Mouse (Mus musculus) heart, adult 18-20 months (tissue): ENCODE measurements around the gene Foxp4. TPM values are rescaled to one million over a fixed set of nuclear protein-coding genes. Genes with fewer than 3 reads are reported as not detected.

Experiments used
- DNase-seq, 2 experiments: peaks; one replicate each; pipeline ENCODE4 v3.0.0; 2021 to 2022; ENCODE audit warnings: mixed read lengths in 1 of 2
- long read RNA-seq, 2 experiments: library from polyadenylated mRNA; stranded (forward); transcript quantifications; one replicate each; pipeline ENCODE4 v2.0.0; 2021
- total RNA-seq, 2 experiments: library from RNA; stranded (reverse); gene quantifications; 2 replicates each; pipeline ENCODE4 v1.2.3; 2021

Gene Foxp4
- total RNA-seq, result 10 to 100 TPM in 1 of 2 experiments, 1 to 10 TPM in 1; 8.5 to 12.2 TPM
- long read RNA-seq, experiment 1, partial matches to known transcripts, result 4 of 6 reads
- long read RNA-seq, experiment 1, other reads (novel, unspliced or antisense), result 0 of 6 reads
- long read RNA-seq, experiment 2, partial matches to known transcripts, result 1 of 1 reads
- long read RNA-seq, experiment 2, other reads (novel, unspliced or antisense), result 0 of 1 reads

DNA sequence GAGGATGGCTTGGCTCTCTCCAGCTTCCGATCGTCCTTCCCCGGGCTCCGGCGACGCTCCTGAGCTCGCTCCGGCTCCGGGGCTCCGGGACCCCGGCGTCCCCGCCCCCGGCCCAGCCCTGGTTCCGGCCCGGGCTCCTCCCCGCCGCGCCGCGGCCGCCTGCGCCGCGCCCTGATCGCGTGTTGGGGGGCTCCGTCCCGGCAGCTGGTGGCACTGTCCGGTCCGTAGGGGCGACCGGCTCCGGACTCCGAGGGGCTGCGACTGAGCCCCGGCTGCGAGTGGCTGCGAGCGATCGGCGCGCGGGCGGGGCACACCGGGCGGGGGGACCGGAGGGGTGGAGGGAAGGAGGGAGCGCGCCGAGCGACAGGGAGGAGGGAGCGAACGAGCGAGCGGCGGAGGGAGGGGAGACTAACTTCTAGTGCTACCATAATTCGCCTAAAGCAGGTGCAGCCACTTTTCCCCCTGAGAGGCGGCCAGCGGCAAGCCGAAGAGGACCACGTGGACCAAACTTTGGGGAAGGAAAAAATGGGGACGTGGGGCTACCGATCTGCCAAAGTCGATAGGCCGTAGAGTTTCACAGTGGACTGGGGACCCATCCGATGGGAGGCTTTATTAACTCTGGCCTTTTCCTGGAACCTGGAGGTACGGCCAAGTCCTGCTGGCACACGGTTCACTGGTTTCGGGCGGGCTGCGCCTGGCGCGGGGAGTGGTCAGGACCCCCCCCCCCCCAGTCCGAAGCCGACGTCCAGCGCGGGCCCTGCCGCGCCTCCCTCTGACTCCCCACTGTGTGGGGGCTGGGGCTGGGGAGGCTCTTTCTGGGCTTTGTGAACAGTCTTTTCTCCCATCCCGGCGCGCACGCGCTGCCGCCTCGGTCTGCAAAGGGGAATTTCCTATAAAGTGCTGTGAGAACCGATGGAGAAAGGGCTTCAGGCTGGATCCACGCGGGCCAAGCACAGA lies at the start of gene Foxp4:
Gene Foxp4, minus strand, starts transcription at position 263 of the 957 bp plus-strand sequence.
- DNase-seq, result peak; percentile 88 to 89

DNA sequence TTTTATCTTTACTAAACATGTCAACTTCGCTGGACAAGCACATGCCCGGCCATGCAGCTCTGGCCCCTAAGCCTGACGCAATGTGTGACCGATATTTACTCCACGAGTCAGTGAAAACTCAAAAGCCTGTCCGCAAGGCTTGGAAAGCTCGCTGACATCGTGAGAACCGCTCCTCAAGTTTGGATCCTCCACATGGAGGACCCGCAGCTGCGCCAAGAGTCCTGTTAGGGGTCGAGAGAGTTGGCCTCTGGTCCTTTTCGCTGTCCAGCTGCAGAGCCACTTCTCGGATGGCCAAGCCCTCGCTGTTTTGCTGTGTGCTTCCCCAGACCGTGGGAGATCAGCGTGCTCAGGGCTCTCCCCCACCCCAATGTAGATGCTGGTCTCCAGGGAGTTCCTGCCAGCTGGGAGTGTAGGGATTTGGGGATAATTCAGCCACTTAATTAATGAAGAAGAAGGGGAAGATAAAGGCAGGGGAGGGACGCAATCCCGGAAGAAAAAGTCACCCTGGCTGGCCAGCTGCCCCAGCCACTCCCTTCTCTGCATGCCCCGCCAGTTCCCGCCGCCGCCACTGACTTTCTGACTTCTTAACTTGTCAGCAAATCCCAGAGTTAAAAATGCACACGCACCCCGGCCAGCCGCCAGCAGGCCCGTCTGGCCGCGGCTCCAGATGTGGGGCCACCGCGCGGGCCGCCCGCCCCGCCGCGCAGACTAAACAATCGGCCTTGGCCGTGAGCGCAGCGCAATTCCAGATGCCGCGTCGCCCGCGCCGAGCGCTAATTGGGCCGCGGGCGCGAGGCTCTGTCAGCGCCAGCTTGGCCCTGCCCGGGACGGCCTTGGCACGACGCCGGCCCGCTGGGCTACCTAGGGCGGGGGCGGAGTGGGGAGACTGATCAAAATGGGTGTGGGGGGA lies 49.4 kb upstream of the Foxp4 start:
- DNase-seq, result peak; percentile 85 to 87

DNA sequence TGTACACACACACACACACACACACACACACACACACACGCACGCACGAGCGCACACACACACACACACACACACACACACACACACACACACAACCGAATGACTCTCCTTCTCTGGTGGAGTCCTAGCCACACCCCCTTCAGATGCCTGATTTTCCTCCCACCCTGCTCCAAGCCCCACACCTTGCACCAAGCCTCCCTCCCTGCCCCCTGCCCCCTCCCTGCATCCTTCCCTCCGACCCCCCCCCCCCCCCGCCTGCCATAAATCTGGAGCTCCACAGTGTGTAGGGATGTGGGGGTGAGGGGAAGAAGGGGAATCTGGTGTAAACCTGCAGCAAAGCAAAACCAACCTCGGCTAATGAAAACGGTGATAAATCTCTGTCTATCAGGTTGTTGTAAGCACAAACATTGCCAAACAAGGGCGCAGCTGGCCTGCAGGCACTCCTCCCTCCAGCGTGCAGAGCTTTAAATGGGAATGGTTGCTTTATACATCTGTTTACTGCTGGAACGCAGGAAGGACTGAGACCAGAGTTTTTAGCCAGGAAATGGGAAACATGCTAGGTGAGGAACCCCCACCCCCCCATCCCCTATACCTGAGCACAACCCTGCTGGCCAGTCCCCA lies 41.5 kb upstream of the Foxp4 start:
- DNase-seq, result no peak

DNA sequence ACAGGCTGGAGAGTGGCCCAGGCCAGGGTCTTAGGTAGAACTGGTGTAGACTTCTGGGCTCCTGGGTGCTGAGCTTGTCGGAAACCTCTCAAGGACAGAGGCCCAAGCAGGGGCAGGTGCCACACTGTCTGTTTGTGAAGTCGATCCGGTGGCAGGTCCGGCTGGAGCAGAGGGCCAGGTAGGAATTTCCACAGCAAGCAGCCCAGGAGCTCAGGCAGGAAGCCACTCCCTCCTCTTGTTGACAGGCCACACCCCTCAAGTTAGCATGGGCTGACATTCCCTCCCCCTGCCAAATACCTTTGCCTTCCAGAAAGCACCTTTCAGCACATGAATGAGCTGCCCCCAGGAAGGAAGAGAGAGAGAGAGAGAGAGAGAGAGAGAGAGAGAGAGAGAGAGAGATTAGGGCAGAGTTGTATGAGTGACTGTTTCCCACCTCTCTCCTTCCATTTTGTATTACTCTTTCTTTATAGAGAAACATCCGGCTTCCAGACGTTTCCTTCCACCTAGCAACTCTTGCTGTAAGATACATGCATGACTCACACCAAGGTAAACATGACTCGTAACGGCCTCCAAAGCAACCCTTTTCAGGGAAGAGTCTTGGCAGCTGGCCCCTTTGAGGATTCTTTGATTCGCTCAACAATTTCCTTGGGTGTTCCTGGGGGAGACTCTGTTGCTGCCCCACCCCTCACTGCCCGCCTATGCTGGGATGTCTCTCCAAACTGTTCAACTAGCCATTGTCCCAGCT lies 33.8 kb upstream of the Foxp4 start:
- no peak for DNase-seq

DNA sequence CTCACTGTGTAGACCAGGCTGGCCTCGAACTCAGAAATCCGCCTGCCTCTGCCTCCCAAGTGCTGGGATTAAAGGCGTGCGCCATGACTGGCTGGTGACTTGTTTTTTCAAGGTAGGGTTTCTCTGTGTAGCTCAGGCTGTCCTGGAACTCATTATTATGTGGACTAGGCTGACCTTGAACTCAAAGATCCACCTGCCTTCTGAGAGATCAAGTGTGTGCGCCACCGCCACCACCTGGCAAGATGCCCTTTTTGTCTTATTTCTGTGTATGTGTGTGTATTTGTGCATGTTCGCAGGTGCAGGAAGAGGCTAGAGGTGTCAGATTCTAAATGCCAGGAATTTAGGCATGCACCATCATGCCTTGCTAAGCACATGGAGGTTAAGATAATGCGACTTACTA lies 32.0 kb upstream of the Foxp4 start:
- no peak for DNase-seq

DNA sequence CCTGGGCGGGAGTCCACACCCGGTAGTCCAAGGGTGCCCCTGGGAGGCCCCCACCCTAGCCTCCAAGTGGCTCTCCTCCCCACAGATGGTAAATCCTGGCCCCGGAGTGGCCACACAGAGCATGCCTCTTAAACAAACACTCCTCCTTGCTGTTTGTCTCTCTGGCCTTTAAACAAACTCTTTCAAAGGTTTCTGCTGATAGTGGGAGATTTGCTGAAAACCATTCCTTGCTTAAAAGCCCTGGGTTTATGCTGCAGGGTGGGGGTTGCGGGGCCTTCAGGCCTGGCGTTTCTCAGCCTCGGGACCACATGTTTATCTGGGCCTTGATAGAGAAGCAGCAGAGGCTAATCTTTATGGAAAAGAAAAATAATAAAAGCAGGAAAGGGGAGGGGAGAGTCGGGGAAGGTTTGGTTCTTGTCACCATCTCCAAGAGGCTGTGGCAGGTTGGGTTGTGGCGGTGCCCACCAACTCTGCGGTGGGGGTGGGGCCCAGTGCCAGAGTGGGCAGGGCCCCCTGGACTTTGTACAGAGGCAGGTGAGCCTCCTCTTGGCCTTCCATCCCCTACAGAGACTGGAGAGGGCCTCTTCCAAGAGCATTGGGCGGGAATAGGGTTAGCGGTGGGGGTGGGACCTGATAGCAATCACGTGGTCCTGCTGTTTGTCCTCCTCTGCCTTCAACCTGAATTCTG lies 30.8 kb upstream of the Foxp4 start:
- no peak for DNase-seq

DNA sequence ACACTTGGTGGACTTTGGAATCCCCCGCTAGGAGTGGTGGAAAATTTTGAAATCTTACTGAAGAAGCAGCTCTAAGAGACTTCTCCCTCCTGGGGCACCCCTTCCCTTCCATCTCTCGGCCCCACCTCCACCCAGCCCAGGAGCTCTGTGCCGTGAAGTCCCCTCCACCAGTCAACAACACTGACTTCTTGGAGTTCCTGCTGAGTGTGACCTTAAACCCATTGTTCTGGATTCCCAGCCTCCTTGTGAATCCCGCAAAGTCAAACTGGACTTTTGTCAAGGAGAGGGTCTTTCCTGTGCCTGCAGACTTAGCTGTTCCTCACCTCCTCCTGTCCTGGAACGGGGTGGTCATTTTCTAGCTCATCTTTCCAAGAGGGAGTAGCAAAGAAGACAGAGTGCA lies 28.8 kb upstream of the Foxp4 start:
- no peak for DNase-seq

DNA sequence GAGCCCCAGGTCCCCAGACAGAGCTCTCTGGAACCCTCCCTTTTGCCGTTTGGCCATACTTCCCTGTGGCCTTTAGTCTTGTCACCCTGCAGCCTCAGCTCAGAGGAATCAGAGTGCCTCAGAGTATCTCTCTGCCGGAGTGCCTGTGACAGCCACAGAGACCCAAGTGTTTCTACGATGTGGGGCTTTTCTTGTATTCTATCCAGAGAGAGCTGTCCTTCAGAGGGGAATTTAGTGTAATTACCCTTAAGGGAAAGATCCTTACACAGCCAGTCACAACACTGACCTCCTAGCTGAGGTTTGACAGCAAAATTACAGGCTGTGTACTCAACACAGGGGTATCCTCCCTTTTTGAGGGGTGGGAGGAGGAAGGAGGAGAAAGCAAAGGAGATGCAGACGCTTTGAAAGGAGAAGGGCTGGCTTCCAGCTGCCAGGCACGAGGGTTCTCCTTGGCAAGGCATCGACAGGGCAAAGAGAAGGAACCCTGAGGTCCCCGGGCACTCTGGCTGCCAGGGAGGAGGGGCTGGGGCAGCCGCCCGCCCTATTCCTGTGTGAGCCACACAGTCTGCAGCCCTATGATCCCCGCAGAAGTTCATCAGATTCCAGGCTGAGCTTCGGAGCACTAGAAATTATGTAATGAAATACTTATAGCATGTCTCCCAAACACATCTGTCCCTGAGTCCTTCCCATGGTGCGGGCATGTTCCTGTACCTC lies 28.1 kb upstream of the Foxp4 start:
- DNase-seq, result no peak

DNA sequence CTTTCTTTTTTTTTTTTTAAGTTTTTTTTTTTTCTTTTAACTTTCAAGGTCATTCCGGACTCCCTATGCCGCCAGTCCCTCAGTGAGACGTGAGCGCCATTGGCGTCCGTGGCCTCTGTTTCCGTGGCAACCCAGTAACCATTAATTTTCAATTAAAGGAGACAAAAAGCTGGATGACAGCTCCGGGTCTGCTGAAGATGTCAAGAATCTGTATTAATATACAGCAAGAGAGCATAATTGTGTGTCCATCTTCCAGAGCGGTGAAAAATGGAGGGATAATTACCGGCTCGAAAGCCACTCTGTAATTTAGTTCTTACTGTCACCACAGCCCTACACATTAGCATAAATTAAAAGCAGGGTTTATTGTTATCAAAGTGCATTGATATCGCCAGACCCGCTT lies 27.0 kb upstream of the Foxp4 start:
- no peak for DNase-seq

DNA sequence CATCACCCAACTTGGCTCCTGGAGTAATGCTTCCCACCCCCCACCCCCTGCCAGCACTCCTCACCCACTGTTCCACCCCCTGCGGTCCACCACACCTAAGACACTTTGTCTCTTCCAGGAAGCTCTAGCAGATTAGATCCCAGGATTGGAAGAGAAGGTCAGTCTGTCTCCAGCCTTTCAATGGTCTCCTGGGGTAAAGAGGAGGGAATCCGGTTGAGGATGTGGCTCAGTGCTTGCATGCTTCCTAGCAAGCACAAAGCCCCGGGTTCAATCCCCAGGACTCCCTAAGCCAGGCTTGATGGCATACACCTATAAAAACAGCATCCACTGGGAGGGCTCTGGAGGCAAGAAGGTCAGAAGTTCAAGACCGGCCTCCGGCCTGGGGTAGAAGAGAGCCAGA lies 26.4 kb upstream of the Foxp4 start:
- no peak for DNase-seq

DNA sequence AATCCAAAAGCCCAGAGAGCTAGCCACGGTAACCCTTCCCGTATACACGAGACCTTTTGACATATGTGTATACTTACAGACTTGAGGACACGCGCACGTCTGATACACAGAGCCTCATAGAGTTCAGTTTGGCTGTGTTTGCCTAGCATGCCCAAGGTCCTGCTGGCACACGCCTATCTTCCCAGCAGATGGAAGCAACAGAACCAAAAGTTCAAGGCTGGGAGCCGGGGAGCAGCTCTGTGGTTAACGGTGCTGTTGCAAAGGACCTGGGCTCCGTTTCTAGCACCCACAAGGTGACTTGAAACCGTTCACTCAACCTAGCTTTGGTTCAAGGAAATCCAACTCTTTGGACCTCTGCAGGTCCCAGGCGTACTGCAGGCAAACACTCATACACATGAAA lies 25.0 kb upstream of the Foxp4 start:
- no peak for DNase-seq

DNA sequence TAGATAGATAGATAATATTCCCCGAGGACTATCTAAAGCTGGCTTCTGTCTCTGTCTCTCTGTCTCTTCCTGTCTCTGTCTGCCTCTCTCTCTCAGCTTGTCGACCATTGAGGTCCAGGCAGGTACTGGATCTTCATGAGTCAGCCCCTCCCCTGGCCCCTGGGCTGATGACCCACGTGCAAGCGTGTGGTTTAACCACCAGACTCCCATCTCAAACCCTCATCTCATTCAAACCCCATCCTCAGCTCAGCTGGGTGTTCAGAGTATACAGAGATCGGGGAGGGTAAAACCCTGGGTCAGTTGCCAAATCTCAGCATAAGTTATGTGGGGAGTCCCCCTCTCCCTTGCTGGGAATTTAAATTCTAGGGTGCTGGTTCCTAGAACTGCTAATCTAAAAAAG lies 24.3 kb upstream of the Foxp4 start:
- no peak for DNase-seq

DNA sequence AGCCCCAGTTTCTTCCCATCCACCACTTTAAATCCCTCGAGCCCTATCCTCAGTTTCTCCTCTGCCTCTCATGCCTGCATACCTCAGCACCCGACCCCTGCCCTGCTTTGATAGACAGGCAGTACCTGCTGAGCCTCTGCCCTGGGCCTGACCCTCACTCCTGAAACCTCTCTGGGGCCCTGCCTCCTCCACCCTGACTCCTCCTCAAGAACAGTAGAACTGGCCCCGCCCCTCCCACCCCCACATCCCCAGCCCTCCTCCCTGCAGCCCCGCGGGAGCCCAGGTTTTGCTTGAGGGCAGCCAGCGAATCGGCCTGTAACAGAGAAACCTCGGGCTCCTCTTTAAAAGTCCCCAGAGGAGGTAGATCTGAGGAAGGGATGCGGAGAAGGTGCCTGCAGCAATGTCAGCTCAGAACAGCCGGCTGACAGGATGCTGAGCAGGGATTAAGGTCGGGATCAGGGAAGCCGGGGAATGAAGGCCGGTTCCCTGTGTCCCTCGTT lies 22.5 kb upstream of the Foxp4 start:
- DNase-seq, result no peak

DNA sequence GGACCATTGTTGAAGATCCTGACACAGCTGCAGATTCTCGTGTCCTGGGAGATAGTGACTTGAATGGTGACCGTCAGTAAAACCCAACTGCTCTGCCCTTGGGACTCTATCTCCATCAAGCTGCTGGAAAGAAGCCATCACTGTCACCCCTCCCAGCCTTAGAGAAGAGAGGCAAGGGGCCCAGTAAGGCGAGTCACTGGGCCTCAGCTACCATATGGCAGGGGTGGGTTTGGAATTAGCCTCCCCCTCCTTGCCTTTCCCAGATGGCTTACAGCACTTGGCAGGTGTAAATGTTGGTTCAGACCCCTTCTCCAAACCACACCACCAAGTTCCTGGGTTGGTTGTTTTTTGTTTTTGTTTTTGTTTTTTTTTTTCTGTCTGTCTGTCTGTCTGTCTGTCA lies 21.7 kb upstream of the Foxp4 start:
- no peak for DNase-seq

DNA sequence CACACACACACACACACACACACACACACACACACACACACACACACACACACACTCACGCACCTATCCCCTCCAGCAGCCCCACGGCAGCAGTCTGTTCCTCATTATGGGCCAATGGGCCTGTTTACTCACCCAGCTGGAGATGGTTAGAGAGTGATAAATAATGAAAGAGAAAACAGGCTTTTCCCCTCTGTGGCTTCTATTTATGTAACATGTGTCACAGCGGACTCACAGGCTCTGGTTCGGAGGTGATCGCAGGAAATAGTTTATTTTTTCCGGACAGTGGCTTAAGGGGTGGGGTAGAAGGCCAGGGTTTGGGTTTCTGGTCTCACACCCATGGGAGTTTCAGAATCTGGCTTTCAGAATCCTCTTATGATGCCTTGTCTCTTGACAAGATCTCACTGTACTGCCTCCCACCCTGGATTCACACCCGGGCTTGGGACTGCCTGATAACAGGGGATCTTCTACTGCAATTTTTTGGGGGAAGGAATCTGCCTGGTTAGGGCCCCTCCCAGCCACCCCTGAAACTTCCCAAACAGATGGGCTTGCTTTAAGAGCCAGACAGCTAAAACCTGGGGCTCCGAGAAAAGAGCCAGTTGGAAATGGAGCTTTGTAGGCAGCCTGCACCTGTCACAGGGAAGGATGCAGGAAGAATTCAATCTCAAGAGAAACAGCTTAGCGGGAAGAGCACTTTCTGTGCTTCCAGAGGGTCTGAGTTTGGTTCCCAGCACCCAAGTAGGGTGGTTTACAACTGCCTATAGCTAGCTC lies 18.8 kb upstream of the Foxp4 start:
- DNase-seq, result no peak

DNA sequence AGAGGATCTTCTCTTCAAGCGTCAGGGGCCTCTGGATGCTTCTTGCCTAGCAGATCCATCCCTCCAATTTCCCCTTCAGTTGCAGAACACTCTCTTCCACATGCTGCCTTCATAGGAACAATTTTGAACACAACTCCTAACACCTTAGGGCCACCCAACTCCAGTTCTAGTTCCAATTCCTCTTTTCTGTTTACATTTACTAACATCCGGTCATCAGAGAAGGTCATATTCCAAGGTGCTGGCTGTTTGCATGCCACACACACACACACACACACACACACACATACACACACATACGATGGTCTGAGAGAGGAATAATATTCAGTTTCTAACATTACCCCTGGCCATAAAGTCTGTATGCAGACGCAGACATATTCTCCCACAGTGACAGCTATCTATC lies 17.6 kb upstream of the Foxp4 start:
- no peak for DNase-seq

DNA sequence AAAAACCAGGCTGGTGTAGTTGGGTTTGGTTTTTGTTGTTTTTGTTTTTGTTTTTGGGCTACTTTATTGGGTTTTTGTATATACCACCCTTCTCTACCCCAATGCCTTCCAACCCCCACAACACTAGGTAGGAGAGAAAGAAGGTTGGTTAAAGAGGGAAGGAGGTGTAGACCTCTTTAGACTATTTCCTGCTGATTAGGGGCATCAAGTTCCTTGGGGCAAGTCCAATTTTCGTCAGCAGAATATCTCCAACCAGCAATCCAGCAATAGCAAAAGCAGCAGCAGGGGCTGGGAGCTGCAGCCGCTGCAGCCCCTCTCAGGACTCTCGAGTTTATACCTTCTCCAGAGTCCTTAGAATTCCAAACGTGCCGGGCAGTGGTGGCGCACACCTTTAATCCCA lies 14.4 kb upstream of the Foxp4 start:
- no peak for DNase-seq

DNA sequence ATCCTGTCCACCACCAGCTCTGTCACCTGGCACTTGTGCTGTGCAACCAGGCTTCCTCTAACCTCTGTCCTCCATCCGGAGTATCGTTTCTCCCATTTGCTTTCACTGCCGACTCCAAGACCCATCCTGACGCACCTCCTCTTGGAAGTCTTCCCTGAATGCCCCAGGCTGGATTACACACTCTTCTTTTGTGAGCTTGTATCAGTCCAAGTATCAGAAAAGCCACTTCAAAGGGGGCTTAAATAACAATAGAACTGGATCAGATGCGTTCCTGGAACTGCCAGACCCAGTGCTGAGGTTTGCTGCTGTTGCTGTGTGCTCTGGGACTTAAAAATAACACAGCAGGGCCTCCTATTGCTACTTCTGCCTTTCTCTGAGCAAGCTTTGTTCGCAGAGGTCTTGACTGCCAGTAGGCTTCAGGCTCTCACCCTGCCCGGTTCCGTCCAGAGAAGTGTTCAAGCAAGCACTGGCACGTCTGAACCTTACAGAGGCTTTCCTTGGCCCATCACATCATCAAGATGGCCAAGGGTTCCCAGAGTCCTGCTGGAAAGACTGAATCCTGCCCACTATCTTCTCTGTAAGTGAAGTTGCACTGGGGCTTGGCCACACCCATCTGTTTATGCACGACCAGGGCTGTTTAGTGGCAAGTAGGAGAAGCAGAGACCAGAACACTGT lies 13.6 kb upstream of the Foxp4 start:
- no peak for DNase-seq

DNA sequence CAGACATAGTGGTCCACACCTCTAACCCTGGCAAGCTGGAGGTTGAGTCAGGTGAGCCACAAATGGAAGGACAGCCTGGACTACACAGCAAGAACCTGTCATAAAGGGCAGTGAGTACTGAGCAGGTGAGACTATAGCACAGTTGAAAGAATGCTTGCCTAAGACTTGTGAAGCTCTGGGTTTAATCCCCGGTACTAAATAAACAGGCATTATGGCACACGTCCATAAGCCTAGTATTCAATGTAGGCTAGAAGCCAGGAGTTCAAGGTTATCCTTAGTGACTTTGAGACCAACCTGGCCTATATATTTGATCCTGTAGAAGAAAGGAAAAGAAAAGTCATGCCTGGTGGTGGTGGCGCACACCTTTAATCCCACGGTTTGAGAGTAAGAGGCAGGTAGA lies 12.1 kb upstream of the Foxp4 start:
- DNase-seq, result no peak
